Mouse (Mus musculus): ENCODE measurements around the gene Phactr3. TPM values are rescaled to one million over a fixed set of nuclear protein-coding genes. Genes with fewer than 3 reads are reported as not detected.

Phactr3 gene
- polyA plus RNA-seq, 1 experiment from 2014 or later: 56.4 TPM

Other genes with a start within 250 kb of the Phactr3 start
- 0.84 and 2.4 TPM in 2 replicates for gene Gm14327, start 221.9 kb upstream of the Phactr3 start, polyA plus RNA-seq (2014; fragmentation: Nextera tagmentation; extraction: Ambion mirVana)
- gene Zfp972, start 193.4 kb upstream of the Phactr3 start, polyA plus RNA-seq (2014; fragmentation: Nextera tagmentation; extraction: Ambion mirVana): not detected in 2 replicates
- 15.4 and 18.3 TPM in 2 replicates for gene Gm14326, start 161.7 kb upstream of the Phactr3 start, polyA plus RNA-seq (2014; fragmentation: Nextera tagmentation; extraction: Ambion mirVana)
- gene Zfp971, start 95.7 kb upstream of the Phactr3 start, polyA plus RNA-seq (2014; fragmentation: Nextera tagmentation; extraction: Ambion mirVana): 8.6 and 10.4 TPM in 2 replicates
- gene Zfp931, start 40.5 kb upstream of the Phactr3 start, polyA plus RNA-seq (2014; fragmentation: Nextera tagmentation; extraction: Ambion mirVana): 14.2 and 15.3 TPM in 2 replicates

Data from forebrain, embryonic 14.5 days (tissue).